Mouse (Mus musculus): ENCODE results near the gene Rab35.

Rab35 gene

DNA sequence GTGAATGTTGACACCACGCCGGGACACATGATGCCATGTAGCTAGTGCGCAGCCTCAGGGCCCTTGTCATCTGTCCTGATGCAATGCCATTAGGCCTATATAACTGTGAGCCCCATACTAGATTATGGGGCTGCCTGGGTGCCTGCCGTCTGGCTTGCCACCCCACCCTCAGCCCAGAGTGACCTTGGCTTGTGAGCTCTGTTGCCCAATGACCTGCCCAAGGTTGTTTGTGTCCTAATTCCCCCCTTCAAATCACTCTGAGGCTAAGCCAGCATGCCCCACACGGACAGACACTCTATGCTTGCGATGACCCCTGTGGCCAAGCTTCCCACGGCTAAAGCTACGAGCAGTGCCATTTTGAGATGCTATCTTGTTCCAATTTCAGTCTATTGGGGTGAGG lies 18.0 kb downstream of the Rab35 start:
- no peak for DNase-seq (ENCODE audit: low spot score)

DNA sequence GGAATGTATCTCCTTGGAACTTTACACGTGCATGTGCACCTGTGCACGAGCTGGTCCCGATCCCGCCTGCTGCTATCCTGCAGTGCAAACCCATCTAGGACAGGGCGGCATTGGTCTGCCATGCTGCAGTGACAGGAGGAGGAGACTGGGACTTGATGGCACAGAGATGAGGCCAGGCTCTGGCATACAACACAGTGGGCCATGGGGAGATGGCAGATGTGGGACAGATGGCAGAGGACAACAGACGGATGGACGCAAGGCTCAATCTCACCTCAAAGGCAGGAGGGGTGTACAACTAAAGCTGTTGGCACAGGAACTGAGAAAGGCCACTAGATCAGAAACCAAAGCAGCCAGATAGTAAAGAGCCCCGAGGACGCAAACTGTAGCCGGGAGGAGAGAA lies 19.2 kb downstream of the Rab35 start:
- no peak for DNase-seq (ENCODE audit: low spot score)

DNA sequence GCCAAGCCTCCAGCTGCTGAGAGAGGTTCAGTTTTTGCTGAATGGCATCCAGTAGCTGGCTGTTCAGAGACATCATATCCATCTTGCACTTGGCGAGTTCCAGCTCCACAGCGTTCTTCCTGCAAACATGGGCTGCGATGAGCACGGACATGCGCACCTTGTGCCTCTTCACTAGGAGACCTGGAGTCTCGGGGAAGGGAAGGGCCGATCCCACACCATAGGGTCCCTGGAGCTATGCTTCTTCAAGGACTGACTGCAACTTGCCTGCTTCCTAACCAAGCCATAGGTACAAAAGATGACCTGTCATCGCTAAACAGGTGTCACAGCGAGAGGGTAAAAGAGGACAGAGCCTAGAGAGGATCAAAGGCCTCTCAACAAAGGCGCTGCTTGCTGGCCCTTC lies 20.1 kb downstream of the Rab35 start:
- no peak for DNase-seq (ENCODE audit: low spot score)

DNA sequence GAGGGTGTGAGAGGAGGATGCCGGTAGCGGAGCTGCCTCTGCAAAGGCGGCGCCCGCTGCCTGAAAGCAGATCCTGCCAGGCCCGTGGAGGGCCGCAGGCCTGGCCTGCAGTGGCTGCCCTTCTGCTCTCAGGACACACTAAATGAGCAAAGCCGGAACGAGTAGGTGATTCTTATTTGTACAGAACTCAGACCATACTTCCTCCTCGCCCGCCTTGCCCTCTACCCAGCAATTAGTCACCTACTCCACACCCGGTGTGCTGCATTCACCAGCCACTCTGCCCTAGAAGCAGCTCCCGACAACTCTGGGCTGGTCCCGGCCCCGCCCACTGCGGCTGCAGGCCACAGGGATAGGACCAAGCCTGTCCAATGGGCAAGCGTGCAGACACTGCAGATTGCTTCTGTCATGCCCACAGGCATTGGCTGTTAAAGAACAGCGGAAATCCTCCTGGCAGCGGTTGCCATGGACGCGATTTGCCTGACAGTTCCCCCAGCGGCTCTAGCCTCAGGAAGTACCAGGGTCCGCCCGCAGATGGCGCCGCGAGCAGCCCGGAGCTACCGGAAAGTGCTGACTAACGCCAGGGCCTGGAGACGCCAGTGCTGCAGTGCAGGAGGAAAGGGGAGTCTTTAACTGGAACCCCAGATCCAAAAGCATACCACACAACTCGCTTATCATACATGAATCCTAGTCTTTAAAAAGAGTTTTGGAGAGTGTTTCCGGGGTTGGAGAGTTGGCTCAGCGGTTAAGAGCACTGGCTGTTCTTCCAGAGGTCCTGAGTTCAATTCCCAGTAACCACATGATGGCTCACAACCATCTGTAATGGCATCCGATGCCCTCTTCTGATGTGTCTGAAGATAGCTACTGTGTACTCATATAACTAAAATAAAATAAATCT lies 21.2 kb downstream of the Rab35 start:
- DNase-seq (ENCODE audit: low spot score) = peak; percentile 100

DNA sequence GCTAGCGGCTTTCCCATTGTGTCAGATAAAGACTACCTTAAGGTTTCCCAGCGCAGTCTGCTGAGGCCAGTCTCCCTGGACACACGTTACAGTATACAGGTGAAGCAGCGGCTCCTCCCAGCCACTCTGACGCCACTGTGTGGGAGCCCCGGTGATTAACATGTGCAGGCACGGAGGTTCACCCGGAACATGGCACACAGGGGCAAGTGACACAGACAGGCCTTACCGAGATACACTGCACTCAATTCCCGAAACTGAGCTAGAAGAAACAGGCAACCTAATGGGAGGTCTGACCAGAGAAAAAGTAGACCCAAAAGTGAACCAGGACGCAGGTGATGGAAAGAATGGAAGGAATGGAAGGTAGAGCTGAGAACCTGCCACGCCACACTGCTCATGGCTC lies 22.1 kb downstream of the Rab35 start:
- DNase-seq (ENCODE audit: low spot score) = no peak

DNA sequence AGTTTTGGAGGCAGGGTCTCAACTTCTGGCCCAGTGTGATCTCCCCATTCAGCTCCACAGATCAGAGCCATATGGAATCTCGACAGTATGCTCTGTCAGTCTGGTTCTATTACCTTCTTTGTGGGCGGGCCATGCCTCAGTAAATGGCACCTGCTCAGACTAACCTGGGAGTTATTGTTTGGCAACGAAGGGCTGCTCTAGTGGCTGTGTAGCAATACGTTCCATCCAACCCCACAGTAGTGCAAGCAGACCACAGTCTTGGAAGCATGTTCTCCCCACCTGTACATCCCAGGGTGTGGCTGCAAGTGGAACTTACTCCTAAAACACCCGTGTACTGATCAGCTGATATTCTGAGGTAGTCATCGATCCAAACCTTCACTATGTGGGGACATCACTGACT lies 25.0 kb downstream of the Rab35 start:
- no peak for DNase-seq (ENCODE audit: low spot score)

DNA sequence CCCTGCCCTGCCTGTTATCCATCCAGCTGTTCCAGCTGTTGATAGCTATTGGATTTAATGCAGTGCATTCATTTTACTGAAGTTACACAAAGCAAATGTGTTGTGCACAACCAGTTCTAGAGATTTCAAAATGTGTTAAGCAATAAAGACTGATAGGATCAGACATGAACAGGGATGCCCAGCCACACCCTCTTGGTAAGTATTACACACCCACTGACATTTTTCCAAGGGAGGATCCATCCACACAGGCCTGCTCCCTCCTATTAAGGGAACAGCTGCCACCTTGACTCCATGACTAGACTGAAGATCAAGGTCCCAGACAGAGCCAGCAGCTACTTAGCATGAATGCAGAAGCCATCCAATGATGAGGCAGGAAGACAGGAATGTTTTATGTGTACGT lies 25.5 kb downstream of the Rab35 start:
- DNase-seq (ENCODE audit: low spot score) = peak; percentile 29

DNA sequence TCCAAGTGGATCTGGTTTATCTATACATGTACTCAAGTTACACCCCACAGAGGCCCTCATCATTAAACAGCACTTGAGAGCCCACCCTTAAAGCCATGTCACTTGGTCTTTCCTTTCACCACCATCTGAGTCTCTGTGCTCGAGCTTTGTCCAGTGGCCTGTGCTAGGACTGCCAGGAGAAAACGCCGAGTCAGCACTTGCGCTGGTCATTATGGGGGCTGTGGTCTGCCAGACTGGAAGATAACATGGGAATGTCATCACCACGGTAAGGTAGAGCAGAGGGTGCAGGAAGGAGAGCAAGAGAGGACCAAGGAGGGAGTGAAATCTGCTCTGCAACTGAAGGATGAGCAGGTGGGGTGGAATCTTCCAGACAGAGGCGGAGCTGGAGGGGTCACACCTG lies 26.6 kb downstream of the Rab35 start:
- no peak for DNase-seq (ENCODE audit: low spot score)

DNA sequence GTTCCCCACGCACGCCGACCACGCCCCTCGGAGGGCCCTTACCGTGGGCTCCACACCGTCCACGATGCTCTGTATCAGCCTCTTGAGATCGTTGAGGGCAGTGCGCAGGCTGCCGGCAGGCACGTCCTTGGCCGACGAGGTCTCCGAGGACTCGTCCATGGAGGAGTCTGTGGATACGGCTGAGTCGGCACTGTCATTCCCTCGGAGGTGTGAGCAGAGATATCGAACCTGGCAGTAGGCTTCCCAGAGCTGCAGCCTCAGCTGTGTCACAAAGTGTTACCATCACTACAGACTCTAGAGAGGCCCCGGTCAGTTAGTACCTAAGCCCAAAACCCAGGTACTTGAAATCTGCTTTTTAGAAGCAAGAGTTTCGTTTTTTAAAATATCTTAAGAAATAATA lies 30.9 kb downstream of the Rab35 start:
- no peak for DNase-seq (ENCODE audit: low spot score)

DNA sequence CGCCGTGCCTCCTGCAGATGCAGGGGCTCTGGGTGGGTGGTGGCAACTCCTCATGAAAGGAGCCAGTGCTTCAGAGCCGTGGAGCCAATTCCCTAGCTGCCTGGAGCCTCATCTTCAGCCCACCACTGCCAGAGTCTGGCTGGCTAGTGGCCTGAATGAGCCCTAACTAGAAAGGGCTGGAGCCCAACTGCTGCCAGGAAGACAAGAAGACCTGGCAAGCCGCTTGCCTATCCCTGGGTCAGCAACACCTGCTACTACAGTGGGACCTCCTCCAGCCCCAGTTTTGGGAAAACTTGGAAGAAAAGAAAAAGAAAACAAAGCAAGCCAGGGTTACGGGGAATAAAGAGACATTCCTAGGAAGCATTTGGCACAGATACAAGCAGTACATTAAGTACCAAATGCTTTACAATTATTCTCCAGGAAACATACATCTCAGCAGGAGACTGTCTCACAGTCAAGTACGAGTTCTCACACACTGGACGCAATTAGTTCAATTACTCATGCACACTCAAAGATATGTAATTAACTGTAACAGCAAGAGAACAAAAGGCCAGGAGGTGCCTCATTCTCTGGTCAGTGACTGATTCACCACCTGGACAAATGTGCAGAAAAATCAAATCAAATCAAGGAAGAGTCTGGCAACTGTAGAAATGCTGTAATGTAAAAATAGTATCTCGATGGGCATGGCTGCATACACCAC lies 34.8 kb downstream of the Rab35 start:
- no peak for DNase-seq (ENCODE audit: low spot score)

DNA sequence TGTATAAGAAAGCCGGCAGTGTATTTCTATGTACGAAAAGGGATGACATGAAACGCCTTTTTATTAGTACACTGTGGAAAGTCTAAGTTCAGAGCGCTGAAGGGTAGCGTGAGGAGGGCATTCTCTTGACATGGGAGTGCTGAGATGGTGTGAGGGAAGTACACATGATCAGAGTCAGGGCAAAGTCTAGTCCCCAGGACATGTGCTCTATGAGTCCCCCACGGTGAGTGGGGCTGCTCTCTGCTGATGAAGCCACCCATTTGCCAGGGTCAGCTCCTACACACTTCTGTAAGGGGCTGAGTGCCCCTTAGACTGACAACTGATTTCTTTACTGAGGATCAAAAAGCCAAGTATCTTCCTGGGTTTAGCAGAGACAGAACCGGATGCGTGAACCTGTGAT lies 35.5 kb downstream of the Rab35 start:
- DNase-seq (ENCODE audit: low spot score) = no peak

DNA sequence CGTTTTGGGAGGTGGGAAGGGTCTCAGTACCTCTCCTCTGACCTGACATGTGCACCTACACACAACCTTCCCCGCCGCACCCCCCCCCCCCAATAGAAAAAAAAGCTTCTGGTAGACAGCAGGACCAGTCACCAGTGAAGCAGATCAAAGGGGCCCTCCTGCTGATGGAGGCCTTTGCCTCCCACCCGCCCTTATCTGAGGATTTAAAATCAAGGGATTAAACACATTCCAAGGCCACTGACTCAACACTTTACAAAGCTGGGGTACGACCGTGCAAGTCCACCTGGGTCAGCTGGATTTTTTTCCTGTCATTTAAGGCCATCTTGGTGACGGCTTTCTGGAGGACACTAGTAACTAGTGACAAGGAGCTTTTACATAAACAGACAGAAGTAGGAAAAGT lies 36.2 kb downstream of the Rab35 start:
- DNase-seq (ENCODE audit: low spot score) = no peak

DNA sequence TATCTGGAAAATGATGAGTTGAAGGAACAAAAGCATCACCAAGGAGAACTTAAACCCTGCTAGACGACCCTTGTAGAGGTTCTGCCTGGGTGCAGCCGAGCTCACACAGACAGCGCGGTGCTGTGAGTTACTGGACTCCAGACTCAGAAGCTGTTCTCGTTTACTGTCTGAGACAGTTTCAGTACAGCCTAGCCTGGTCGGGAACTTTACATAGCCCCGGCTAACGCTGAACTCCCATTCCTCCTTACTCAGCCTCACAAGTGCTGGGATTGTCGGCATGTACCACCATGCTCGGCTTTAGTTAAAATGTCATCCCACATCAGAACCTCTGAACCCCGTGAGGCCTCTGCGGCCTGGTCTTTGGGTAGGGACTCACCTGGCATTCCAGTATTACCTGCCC lies 37.3 kb downstream of the Rab35 start:
- DNase-seq (ENCODE audit: low spot score) = no peak

DNA sequence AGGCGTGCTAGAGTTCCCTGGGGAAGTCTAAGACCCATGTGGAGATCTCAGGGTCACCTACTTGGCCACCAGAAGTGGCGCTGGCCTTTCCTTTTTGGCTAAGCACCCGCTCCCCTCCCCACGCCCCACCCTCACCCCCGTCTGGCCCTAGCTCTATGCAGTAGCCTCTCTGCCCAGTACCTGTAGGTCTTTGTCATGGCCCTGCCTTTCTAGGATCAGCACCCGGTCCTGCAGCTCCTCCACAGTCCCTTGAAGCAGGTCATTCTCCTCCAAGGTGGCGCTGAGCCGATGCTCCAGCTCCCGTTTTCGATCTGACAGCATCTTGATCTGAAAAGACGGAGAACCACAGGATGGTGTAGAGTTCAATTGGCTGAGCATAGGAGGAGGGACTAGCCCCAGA lies 38.3 kb downstream of the Rab35 start:
- DNase-seq (ENCODE audit: low spot score) = no peak

DNA sequence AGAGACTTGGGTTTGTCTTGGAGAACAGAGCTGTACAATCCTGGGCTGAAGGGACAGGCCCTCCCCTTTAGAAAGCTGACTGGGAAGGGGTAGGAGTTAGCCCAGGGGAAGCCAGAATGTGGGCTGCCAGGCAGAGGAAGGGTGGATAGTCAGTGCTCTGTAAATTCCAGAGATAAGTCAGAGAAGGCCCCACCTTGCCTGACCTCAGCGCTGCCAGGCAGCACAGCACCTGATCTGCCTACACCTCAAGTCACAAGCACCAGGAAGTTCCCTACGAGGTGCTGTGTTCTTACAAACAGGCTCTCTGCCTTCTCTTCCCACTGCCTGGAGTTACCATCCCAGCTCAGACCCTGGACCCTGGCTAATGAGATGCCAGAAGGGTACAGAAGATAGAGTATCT lies 38.7 kb downstream of the Rab35 start:
- DNase-seq (ENCODE audit: low spot score) = no peak

DNA sequence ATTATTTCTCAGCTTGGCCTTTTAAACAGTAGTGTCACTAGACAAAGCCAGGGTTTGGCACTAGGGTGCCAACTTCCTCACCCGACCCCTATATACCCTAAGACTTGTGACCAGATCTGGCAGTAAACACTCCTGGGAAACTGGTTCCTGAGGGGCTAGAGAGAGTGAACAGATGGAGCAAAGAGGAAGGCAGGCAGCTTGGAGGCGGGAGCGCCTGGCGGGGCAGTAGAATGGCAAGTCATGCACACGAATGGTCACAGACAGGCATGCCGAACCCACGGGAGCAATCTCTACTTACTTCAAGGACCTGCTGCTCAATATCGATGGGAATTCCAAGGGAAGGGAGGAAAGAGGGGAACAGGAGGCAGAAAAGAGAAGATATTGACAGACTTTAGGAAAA lies 40.1 kb downstream of the Rab35 start:
- no peak for DNase-seq (ENCODE audit: low spot score)

DNA sequence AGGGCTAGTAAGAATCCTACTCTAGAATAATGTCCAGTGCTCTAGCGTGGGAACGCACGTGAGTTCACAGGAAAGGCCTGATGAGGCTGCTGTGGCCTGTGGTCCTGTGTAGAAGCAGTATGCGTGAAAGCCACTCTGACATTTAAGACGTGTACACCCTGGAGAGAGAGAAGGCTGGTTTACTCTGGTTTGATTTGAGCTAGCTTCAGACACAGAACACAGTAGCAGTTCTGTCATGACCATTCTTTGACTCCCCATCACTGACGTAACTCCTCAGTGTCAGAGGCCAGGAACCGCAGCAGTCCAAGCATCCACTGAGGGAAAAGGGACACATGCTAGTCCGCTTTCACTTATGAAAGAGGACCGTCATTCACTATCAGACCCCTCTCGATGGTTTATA lies 53.4 kb downstream of the Rab35 start:
- DNase-seq (ENCODE audit: low spot score) = no peak

DNA sequence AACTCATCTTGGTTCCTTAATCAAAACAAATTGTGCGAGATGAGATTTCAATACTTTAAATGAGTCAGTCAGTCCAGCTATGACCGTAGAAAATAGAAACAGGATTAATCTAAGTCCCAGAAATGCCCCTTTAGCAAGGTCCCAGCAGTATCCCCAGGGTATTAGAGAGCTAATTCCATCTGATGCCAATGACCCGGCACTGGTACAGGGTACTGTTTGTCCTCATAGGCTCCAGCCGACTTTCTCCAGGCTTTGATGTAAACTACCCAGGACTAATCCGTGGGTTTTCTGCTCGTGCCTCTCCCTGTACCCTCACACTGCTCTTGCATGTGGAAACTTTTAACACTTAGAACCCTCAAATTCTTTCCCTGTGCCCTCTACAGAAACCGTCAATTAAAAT lies 55.0 kb downstream of the Rab35 start:
- DNase-seq (ENCODE audit: low spot score) = no peak

DNA sequence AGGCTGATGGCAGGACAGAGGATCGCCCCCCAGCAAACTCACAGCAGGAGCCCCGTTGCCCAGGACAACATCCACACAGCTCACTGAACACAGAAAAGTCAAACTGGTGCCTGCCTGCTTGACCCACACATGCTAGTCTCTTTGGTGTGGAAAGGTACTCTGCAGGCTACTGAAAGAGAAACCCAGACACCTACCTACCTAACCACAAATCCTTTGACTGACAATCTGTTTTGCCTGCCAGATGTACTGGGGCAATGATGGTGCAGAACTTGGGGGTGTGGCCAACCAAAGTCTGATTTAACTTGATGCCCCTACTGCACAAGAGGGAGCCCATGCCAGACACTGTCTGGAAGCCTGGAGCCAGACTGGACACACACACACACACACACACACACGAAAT lies 61.6 kb downstream of the Rab35 start:
- no peak for DNase-seq (ENCODE audit: low spot score)

DNA sequence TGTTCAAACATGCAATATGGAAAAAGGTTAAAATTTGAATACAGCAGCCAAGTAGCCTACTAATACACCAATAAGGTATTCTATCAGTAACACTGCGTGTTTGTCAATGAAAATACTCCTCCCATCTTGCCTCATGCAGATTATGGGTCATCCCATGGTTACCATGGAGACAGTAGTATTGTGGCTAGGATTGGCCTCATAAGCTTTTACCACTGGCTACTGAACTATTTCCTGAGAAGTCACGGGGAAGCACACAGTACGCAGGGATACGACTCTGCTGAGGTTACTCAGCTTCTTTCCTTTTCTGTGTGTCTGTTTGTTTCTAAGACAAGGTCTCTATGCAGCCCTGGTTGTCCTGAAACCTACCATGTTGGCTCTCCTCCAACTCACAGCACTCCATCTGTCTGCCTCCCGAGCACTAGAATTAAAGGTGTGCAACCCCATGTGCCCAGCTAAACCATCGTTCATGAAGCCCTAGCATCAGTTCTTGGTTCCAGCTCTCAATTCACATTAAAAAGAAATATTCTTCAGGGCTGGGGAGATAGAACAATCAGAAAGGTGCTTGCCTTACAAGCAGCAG lies 63.6 kb downstream of the Rab35 start:
- DNase-seq (ENCODE audit: low spot score) = no peak

DNA sequence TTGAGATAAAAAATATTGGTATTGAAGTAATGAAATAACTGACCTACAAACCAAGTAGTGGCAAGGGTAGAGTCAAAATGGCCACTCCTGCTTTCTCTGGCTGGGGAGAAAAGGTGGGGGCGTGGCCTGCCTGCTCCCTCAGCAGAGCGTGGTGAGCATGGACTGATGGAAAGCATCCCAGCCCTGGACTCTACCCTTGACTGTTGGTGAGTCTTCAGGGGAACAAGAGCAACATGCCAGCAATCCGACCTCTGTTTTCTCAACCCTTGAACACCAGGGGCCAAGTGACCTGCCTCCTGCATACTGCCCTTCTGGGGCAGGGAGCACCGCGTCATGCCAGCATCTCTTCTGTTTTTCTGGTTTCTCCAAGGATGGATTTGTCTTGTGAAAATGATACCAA lies 65.1 kb downstream of the Rab35 start:
- no peak for DNase-seq (ENCODE audit: low spot score)
